Mouse (Mus musculus) neutrophil, adult 5-6 weeks (primary cell): ENCODE measurements at regions not wholly inside any gene's neighbourhood (a gene's known extent, or its start where the extent isn't known, plus 50 kb on each side); places are given as distances from the start of the nearest gene placed in this dataset.
"Not testable (repeated sequence)": the region's sequence is repeated elsewhere in the genome, so short reads cannot be mapped to it uniquely, and the experiment has no call there.

Experiments
- ATAC-seq: fragments of 151-379, 151-347 bp; 2 replicates; pipeline ENCODE4 v1.8.0; 2017; ENCODE audit warnings: mild to moderate bottlenecking, moderate TSS enrichment; ENCODE audit not compliant: insufficient number of reproducible peaks, poor library complexity, low FRiP score, severe bottlenecking; ENCODE audit errors: extremely low read depth

- ATAC-seq, result peak; percentile 99
Measured at GRCm38 (mm10) chr7:106055074-106055473, 101.3 kb upstream of the Gm4070 start.

GRCm38 (mm10) chr7:106036556-106036955 lies 82.8 kb upstream of the Gm4070 start:
- ATAC-seq, result not testable (repeated sequence)

- ATAC-seq, result not testable (repeated sequence)
Measured at GRCm38 (mm10) chr7:106031612-106032150, 77.9 kb upstream of the Gm4070 start.
